9 mouse cellular contexts compared by ENCODE assay signal in the genomic region with DNA sequence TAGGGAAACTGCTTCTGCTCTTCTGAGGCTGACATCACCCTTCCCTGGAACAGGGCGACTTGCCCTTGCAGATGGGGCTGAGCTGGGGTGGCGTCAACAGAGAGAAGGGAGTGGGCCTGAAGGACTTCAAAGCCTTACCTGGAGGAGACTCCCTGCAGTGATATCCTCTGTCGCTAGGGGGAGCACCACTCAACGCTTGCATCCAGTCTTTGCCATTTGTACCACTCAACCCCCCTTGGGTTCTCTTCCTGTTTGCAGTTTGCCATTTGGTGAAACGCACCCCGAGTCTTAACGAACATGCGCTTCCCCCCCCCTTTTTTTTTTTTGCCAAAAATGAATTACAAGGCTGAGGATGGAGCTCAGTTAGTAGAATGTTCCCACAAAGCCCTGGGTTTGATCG. TPM values are rescaled to one million over a fixed set of nuclear protein-coding genes. Genes with fewer than 3 reads are reported as not detected.
DNase-seq lines count a peak whose midpoint lies in the region; ATAC-seq and TF ChIP-seq lines count a peak whose summit lies in the region.
"Had no signal": no experiment of that assay in that cellular context is flagged by ENCODE, and none has a peak within 500 bp of the region (broad histone marks: within the 10 kb centered on the region; RNA-seq: fewer than 3 reads in every experiment).

No protein-coding gene starts in this region.

- DNase-seq in hindbrain, embryonic 11.5 days (ENCODE audit: low spot score), result peak; percentile 75
- peak; percentile 83 for DNase-seq in brain, adult 2 months (ENCODE audit: low read depth, low spot score)
- DNase-seq in induced T-regulatory cell, adult 2 months (ENCODE audit: low read depth), result peak; percentile 85
- peak; percentile 56 to 64 for DNase-seq in left cerebral cortex, postnatal 36 days (ENCODE audit: low spot score in 2 of 2)
- DNase-seq in stomach, postnatal 0 days (ENCODE audit: low spot score), result peak; percentile 79

- TF ChIP-seq EP300 in stomach, postnatal 0 days (optimal IDR thresholded peaks at IDR 0.05), result no peak

- no peak overlapping the region for H3K9ac ChIP-seq in hindbrain, embryonic 11.5 days (ENCODE audit: low read depth, low read length)
- no peak overlapping the region for H3K9ac ChIP-seq in hindbrain, embryonic 16.5 days (ENCODE audit: low read depth, low read length)
- H3K9ac ChIP-seq in stomach, postnatal 0 days (ENCODE audit: low read length), result no peak overlapping the region
- H3K9ac ChIP-seq: neural tube, embryonic 13.5 days had no signal

- H3K4me3 ChIP-seq in hindbrain, embryonic 11.5 days (ENCODE audit: low read depth, low read length), result no peak overlapping the region
- no peak overlapping the region for H3K4me3 ChIP-seq in hindbrain, embryonic 16.5 days (ENCODE audit: low read length)
- H3K4me3 ChIP-seq in stomach, postnatal 0 days (ENCODE audit: low read depth, low read length), result no peak overlapping the region
- H3K4me3 ChIP-seq: neural tube, embryonic 13.5 days had no signal

- H3K36me3 ChIP-seq in hindbrain, embryonic 11.5 days (ENCODE audit: control insufficient read depth, insufficient read depth, low read length), result no peaks in the 10 kb centered on the region
- no peaks in the 10 kb centered on the region for H3K36me3 ChIP-seq in hindbrain, embryonic 16.5 days (ENCODE audit: control insufficient read depth, insufficient read depth, low read length)
- H3K36me3 ChIP-seq in stomach, postnatal 0 days (ENCODE audit: control insufficient read depth, insufficient read depth, low read length), result no peaks in the 10 kb centered on the region
- H3K36me3 ChIP-seq: neural tube, embryonic 13.5 days had no signal

- intact Hi-C loops in left cerebral cortex, postnatal 36 days (cut with DNase I), result loop anchor here (2.0 to 10.0 kb wide), 2 partner anchors 369 to 457 kb away; no protein-coding TSS in a partner anchor

- WGBS in hindbrain, embryonic 11.5 days, result 26% methylated on average over 9 of the region's 9 CpGs
- WGBS in hindbrain, embryonic 16.5 days, result 21% methylated on average over 9 of the region's 9 CpGs
- WGBS in stomach, postnatal 0 days, result 10% methylated on average over 9 of the region's 9 CpGs

- H3K4me2 ChIP-seq in hindbrain, embryonic 11.5 days (replicated peaks; ENCODE audit: low read depth, low read length), result no peak overlapping the region
- no peak overlapping the region for H3K4me2 ChIP-seq in hindbrain, embryonic 16.5 days (ENCODE audit: low read length)
- H3K4me2 ChIP-seq in stomach, postnatal 0 days (replicated peaks; ENCODE audit: low read depth), result no peak overlapping the region
- H3K4me2 ChIP-seq: neural tube, embryonic 13.5 days had no signal

- no peaks in the 10 kb centered on the region for H3K4me1 ChIP-seq in hindbrain, embryonic 11.5 days (replicated peaks; ENCODE audit: control insufficient read depth, insufficient read depth, low read length)
- no peaks in the 10 kb centered on the region for H3K4me1 ChIP-seq in hindbrain, embryonic 16.5 days (ENCODE audit: control insufficient read depth, insufficient read depth, low read depth, low read length)
- H3K4me1 ChIP-seq in stomach, postnatal 0 days (replicated peaks; ENCODE audit: control insufficient read depth, insufficient read depth), result no peaks in the 10 kb centered on the region
- H3K4me1 ChIP-seq: neural tube, embryonic 13.5 days had no signal

- H3K9me3 ChIP-seq in hindbrain, embryonic 11.5 days (ENCODE audit: control insufficient read depth, low read length), result no peaks in the 10 kb centered on the region
- no peaks in the 10 kb centered on the region for H3K9me3 ChIP-seq in hindbrain, embryonic 16.5 days (ENCODE audit: control insufficient read depth, low read length)
- no peaks in the 10 kb centered on the region for H3K9me3 ChIP-seq in stomach, postnatal 0 days (ENCODE audit: control insufficient read depth, low read length)
- H3K9me3 ChIP-seq: neural tube, embryonic 13.5 days had no signal

- H3K27me3 ChIP-seq in hindbrain, embryonic 11.5 days (ENCODE audit: control insufficient read depth, insufficient read depth, low read length), result no peaks in the 10 kb centered on the region
- no peaks in the 10 kb centered on the region for H3K27me3 ChIP-seq in hindbrain, embryonic 16.5 days (replicated peaks; ENCODE audit: control insufficient read depth, insufficient read depth, low read length)
- H3K27me3 ChIP-seq in stomach, postnatal 0 days (ENCODE audit: control insufficient read depth, insufficient read depth, low read length), result no peaks in the 10 kb centered on the region
- H3K27me3 ChIP-seq: neural tube, embryonic 13.5 days had no signal

- peak; percentile 91 for TF ChIP-seq CTCF in stomach, postnatal 0 days (IDR thresholded peaks at IDR 0.05; ENCODE audit: low read depth)

- no peak overlapping the region for H3K27ac ChIP-seq in hindbrain, embryonic 11.5 days (ENCODE audit: low read depth, low read length)
- H3K27ac ChIP-seq in hindbrain, embryonic 16.5 days (ENCODE audit: low read depth, low read length), result no peak overlapping the region
- no peak overlapping the region for H3K27ac ChIP-seq in stomach, postnatal 0 days (replicated peaks)
- H3K27ac ChIP-seq: neural tube, embryonic 13.5 days had no signal

- no peak for ATAC-seq in hindbrain, embryonic 11.5 days (ENCODE audit: low FRiP score)
- no peak for ATAC-seq in hindbrain, embryonic 16.5 days
- peak; percentile 88 for ATAC-seq in frontal cortex, adult (ENCODE audit: low TSS enrichment)
- ATAC-seq in monocyte, adult 5-6 weeks (replicated peaks; ENCODE audit: insufficient number of reproducible peaks, low FRiP score, low TSS enrichment, poor library complexity, severe bottlenecking), result peak; percentile 72
- ATAC-seq in stomach, postnatal 0 days (ENCODE audit: low FRiP score, low TSS enrichment), result peak; percentile 41; the same call in 1 of the 2 replicates

RNA-seq across cellular contexts. Expression of a gene that starts 11.9 kb away (rescaled TPM):
- polyA plus RNA-seq in hindbrain, embryonic 11.5 days (2014; fragmentation: Nextera tagmentation; extraction: Ambion mirVana), result 0.25 and 0.45 TPM in 2 replicates
- polyA plus RNA-seq in hindbrain, embryonic 16.5 days (2015; fragmentation: Nextera tagmentation; extraction: Ambion mirVana), result 0.35 and 0.41 TPM in 2 replicates
- total RNA-seq in left cerebral cortex, postnatal 36 days (2021), result not detected
- 0.95 TPM in 1 of 3 replicates, not detected in the others for total RNA-seq in monocyte, adult 5-6 weeks (2017)
- 0.49 and 0.53 TPM in 2 replicates for polyA plus RNA-seq in stomach, postnatal 0 days (2015; fragmentation: Nextera tagmentation; extraction: Ambion mirVana)

RNA-seq across cellular contexts. Expression of a gene that starts 25.3 kb away (rescaled TPM):
- polyA plus RNA-seq in hindbrain, embryonic 11.5 days (2014; fragmentation: Nextera tagmentation; extraction: Ambion mirVana), result not detected in 2 replicates
- 0.05 TPM in 2 replicates for polyA plus RNA-seq in hindbrain, embryonic 16.5 days (2015; fragmentation: Nextera tagmentation; extraction: Ambion mirVana)
- total RNA-seq in left cerebral cortex, postnatal 36 days (2021), result under 1 TPM; 0.07 TPM
- total RNA-seq in monocyte, adult 5-6 weeks (2017), result 1.6 to 2.5 TPM in 2 of 3 replicates, not detected in the other
- polyA plus RNA-seq in stomach, postnatal 0 days (2015; fragmentation: Nextera tagmentation; extraction: Ambion mirVana), result 0.08 TPM in 1 of 2 replicates, not detected in the other
- polyA plus RNA-seq: neural tube, embryonic 13.5 days had no signal

RNA-seq across cellular contexts. Expression of a gene that starts 50.4 kb away (rescaled TPM):
- 2.9 and 3.2 TPM in 2 replicates for polyA plus RNA-seq in hindbrain, embryonic 11.5 days (2014; fragmentation: Nextera tagmentation; extraction: Ambion mirVana)
- polyA plus RNA-seq in hindbrain, embryonic 16.5 days (2015; fragmentation: Nextera tagmentation; extraction: Ambion mirVana), result 2.8 TPM in 2 replicates
- 10 to 100 TPM; 16.3 to 17.0 TPM for total RNA-seq in left cerebral cortex, postnatal 36 days (2021)
- total RNA-seq in monocyte, adult 5-6 weeks (2017), result 2.3 to 6.9 TPM (median 2.6 TPM) in 3 replicates
- polyA plus RNA-seq in stomach, postnatal 0 days (2015; fragmentation: Nextera tagmentation; extraction: Ambion mirVana), result 1.5 and 2.4 TPM in 2 replicates

Comparison
In these comparisons a context has a peak if more than half of its experiments do, and no peak if none do; other contexts are left out.
1. ATAC-seq: peak in frontal cortex, adult (single experiment), monocyte, adult 5-6 weeks (single experiment) and stomach, postnatal 0 days (single experiment); none in hindbrain, embryonic 11.5 days (single experiment) and hindbrain, embryonic 16.5 days (single experiment).
2. Peak in every context shown above with its lines, with median percentiles within 50 percentile points of each other: DNase-seq.